Mouse (Mus musculus) adrenal gland, adult (tissue): ENCODE measurements around the gene Ralgds.

Source experiments
- DNase-seq, 2 experiments: peaks; one replicate each; pipeline ENCODE4 v3.0.0; 2022 to 2023; ENCODE audit warnings: low spot score in 1 of 2; ENCODE audit not compliant: inconsistent age in 2 of 2

Ralgds gene

GRCm38 (mm10) chr2:28530311-28530710, 17.4 kb downstream of the Ralgds start:
- no peak for DNase-seq

GRCm38 (mm10) chr2:28532938-28533771, 20.2 kb downstream of the Ralgds start:
- peak; percentile 92 to 97 for DNase-seq

- peak in 1 of 2 experiments; percentile 63 for DNase-seq
Observed at GRCm38 (mm10) chr2:28533901-28534435, 21.0 kb downstream of the Ralgds start.

- peak; percentile 53 to 73 for DNase-seq
Observed at GRCm38 (mm10) chr2:28534436-28535262, 21.7 kb downstream of the Ralgds start.

- DNase-seq: no peak
Observed at GRCm38 (mm10) chr2:28535263-28535540, 22.3 kb downstream of the Ralgds start.

- DNase-seq: peak in 1 of 2 experiments; percentile 68
Observed at GRCm38 (mm10) chr2:28535650-28536049, 22.7 kb downstream of the Ralgds start.

GRCm38 (mm10) chr2:28536166-28536565, 23.2 kb downstream of the Ralgds start:
- DNase-seq: peak in 1 of 2 experiments; percentile 37

- DNase-seq: peak in 1 of 2 experiments; percentile 30
Observed at GRCm38 (mm10) chr2:28536766-28537633, 24.1 kb downstream of the Ralgds start.

- no peak for DNase-seq
Observed at GRCm38 (mm10) chr2:28537634-28537920, 24.7 kb downstream of the Ralgds start.

GRCm38 (mm10) chr2:28537995-28538816, 25.3 kb downstream of the Ralgds start:
- DNase-seq: peak in 1 of 2 experiments; percentile 42

GRCm38 (mm10) chr2:28538817-28539128, 25.8 kb downstream of the Ralgds start:
- no peak for DNase-seq

GRCm38 (mm10) chr2:28539206-28539605, 26.3 kb downstream of the Ralgds start:
- DNase-seq: no peak

- peak in 1 of 2 experiments; percentile 50 for DNase-seq
Observed at GRCm38 (mm10) chr2:28539949-28540348, 27.0 kb downstream of the Ralgds start.

- no peak for DNase-seq
Observed at GRCm38 (mm10) chr2:28540587-28541227, 27.8 kb downstream of the Ralgds start.

- peak in 1 of 2 experiments; percentile 47 for DNase-seq
Observed at GRCm38 (mm10) chr2:28543894-28544293, 31.0 kb downstream of the Ralgds start.

GRCm38 (mm10) chr2:28545976-28546375, 33.1 kb downstream of the Ralgds start:
- no peak for DNase-seq

GRCm38 (mm10) chr2:28546560-28546959, 33.6 kb downstream of the Ralgds start:
- DNase-seq: no peak

- peak; percentile 83 to 96 for DNase-seq
Observed at GRCm38 (mm10) chr2:28547237-28548172, 34.6 kb downstream of the Ralgds start.

GRCm38 (mm10) chr2:28549157-28549556, 36.2 kb downstream of the Ralgds start:
- no peak for DNase-seq
